Mouse (Mus musculus): ENCODE measurements around the gene Aanat.

- no peak for TF ChIP-seq TAL1 (conservative IDR thresholded peaks at IDR 0.05; ENCODE audit: low read depth, low read length)
- no peak for TF ChIP-seq CTCF (IDR thresholded peaks at IDR 0.05; ENCODE audit: low read depth, low read length)
- TF ChIP-seq POLR2AphosphoS5 (IDR thresholded peaks at IDR 0.05; ENCODE audit: insufficient replicate concordance, low read depth, low read length), result no peak
- no peak for TF ChIP-seq GATA1 (IDR thresholded peaks at IDR 0.05; ENCODE audit: borderline replicate concordance, low read length)
- TF ChIP-seq GATA2 (IDR thresholded peaks at IDR 0.05; ENCODE audit: borderline replicate concordance, low read depth, low read length), result no peak
These were observed 30.3 kb downstream of the Aanat start for GRCm38 (mm10) chr11:116616438-116617118.

All from G1E (cell line).